In genomic region chr4:126262119-126262807, GRCm38 (mm10) we compare ENCODE assay signal across 8 mouse cellular contexts. TPM values are rescaled to one million over a fixed set of nuclear protein-coding genes. Genes with fewer than 3 reads are reported as not detected.
DNase-seq lines count a peak whose midpoint lies in the region; ATAC-seq lines count a peak whose summit lies in the region.

Gene Trappc3, plus strand, starts transcription at chr4:126262325.

- ATAC-seq in inflammation-experienced regulatory T-cells, adult 6 months = peak; percentile 83
- peak; percentile 93 for ATAC-seq in megakaryocyte-erythroid progenitor cell, adult 5-6 weeks (replicated peaks; ENCODE audit: low FRiP score, low TSS enrichment, poor library complexity, severe bottlenecking)

- peak; percentile 100 for DNase-seq in adrenal gland, adult (ENCODE audit: inconsistent age in 2 of 2, low spot score in 1 of 2)
- peak; percentile 99 for DNase-seq in embryo, embryonic 10.5 days (ENCODE audit: low spot score)
- DNase-seq in gastrocnemius, postnatal 14 days = peak; percentile 99
- peak; percentile 99 to 100 for DNase-seq in left cerebral cortex, postnatal 10 days (ENCODE audit: extremely low spot score in 1 of 2, low spot score in 2 of 2)
- DNase-seq in right cerebral cortex, postnatal 25 days = peak; percentile 99
- DNase-seq in urinary bladder, postnatal 4 days (ENCODE audit: low spot score in 2 of 2) = peak; percentile 99

- intact Hi-C loops in gastrocnemius, postnatal 14 days (cut with DNase I; ENCODE audit: low total_unique reads) = loop anchor here (10.0 kb wide), 1 partner anchor 87 kb away; no protein-coding TSS in a partner anchor
- intact Hi-C loops in left cerebral cortex, postnatal 10 days (cut with DNase I) = loop anchor here (5.0 to 10.0 kb wide), 2 partner anchors 80 to 177 kb away; no protein-coding TSS in a partner anchor

RNA-seq across cellular contexts. Expression of gene Trappc3, which starts in this region (rescaled TPM):
- total RNA-seq in gastrocnemius, postnatal 14 days (2021) = 10 to 100 TPM; 22.2 to 24.3 TPM
- polyA plus RNA-seq in inflammation-experienced regulatory T-cells, adult 6 months (2017; shearing (Covaris generic)) = 10 to 100 TPM; 55.8 to 71.3 (median 70.8) TPM
- total RNA-seq in left cerebral cortex, postnatal 10 days (2021) = 10 to 100 TPM; 89.7 to 99.2 TPM
- total RNA-seq in megakaryocyte-erythroid progenitor cell, adult 5-6 weeks (2014; fragmentation: Nextera tagmentation) = 40.1 and 43.2 TPM in 2 replicates
- total RNA-seq in megakaryocyte-erythroid progenitor cell, adult 5-6 weeks (2017) = 55.9 and 81.1 TPM in 2 replicates

Comparison
In these comparisons a context has a peak if more than half of its experiments do, and no peak if none do; other contexts are left out.
1. Peak in every context shown above with its lines: DNase-seq and ATAC-seq.